Mouse (Mus musculus) layer of hippocampus, postnatal 10 days (tissue): ENCODE data around the gene Pxylp1. TPM values are rescaled to one million over a fixed set of nuclear protein-coding genes. Genes with fewer than 3 reads are reported as not detected.
"Not testable (repeated sequence)": the region's sequence is repeated elsewhere in the genome, so short reads cannot be mapped to it uniquely, and the experiment has no call there.

Experiments used
- DNase-seq, 2 experiments: peaks; one replicate each; pipeline ENCODE4 v3.0.0; 2021; ENCODE audit warnings: low spot score in 2 of 2
- long read RNA-seq: library from polyadenylated mRNA; stranded (forward); transcript quantifications from one replicate; pipeline ENCODE4 v2.0.0, GENCODE M21; 2023
- total RNA-seq, 2 experiments: library from RNA; stranded (reverse); gene quantifications; 2 replicates each; pipeline ENCODE4 v1.2.3; 2021

The Pxylp1 gene
- 10 to 100 TPM; 16.6 to 18.9 TPM for total RNA-seq
- long read RNA-seq, transcript Pxylp1-201 (6 exons, 2,908 nt): major isoform, 14 of 17 reads
- long read RNA-seq, partial matches to known transcripts: 0 of 17 reads
- long read RNA-seq, other reads (novel, unspliced or antisense): 3 of 17 reads

DNA sequence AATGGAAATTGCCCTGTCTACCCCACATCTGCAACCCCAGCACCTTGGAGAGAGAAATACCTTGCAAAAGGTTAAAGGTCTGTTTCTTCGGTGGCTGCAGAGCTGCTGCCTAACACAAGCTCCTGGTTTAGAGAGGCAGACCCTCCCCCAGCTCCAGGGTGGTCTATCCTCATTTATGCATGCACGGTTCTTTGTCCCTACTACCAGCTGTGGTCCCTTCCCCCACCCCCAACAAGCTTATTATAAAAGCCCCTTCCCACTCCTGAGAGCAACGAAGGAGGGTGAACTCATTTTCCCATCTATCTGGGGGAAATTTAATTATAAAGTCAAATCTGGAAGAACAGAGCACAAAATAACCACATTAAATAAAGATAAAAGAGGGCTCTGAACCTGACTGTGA, at the start of gene Pxylp1:
TSS of gene Pxylp1 (minus strand) at position 124 of the 400 bp plus-strand sequence.
- no peak for DNase-seq

DNA sequence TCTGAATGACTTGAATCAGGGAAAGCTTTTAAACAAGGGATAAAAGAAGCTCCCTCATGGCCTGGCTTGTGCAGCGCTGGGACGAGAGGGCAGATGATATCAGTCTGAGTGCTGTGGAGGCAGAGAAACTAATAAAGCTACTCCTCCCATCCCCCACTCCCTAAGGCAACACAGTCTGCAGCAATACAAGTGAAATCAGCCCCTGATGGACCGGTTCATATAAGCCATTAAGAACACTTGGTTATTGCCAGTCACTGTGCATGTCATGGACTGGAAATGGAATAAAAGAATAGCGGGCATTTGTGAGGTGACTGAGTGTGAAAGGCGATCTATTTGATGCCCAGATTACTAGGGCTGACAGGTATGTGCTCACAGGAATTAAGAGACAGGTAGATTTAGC, 46.4 kb upstream of the Pxylp1 start:
- no peak for DNase-seq

DNA sequence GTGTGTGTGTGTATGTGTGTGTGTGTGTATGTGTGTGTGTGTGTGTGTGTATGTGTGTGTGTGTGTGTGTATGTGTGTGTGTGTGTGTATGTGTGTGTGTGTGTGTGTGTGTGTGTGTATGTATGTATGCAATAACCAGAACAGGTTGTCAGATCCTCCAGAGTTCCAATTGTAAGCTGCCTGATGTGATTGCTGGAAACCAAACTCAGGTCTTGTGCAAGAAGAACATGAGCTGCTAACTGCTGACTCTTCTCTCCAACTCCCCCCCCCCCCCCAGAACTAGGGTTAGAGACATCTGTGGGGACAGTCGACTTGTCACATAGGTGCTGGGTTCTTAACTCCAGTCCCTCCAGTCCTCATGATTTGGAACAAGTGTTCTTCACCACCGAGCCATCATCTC, 44.0 kb upstream of the Pxylp1 start:
- not testable (repeated sequence) for DNase-seq

DNA sequence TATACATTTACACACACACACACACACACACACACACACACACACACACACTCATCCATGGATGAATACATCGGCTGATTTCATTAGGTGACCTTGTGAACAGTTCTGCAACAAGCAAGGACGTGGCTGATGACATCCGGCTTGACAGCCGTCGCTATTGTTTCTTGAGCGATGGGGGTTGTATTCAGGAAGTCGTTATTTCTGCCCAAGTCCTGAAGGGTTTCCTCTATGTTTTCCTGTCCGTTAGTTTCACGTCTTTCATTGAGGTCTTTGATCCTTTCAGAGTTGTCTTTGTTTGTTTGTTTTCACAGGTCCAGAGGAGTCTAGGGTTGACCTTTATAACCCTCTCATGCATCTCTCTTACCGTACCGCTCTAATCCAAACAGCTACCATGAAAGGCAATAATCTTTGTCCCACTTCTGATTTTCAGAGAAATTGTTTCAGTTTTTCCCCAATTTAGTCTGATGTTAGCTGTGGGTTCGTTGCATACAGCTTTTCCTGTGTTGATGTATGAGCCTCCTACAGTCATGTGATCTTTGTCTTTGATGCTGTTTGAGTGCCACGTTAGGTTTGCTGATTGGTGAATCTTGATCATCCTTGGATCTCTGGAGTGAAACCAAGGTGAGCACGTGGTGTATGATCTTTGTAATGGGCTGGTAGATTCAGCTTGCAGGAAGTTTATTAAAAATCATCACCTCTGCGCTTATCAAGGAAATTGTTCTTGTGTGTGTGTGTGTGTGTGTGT, 43.3 kb upstream of the Pxylp1 start:
- no peak for DNase-seq

DNA sequence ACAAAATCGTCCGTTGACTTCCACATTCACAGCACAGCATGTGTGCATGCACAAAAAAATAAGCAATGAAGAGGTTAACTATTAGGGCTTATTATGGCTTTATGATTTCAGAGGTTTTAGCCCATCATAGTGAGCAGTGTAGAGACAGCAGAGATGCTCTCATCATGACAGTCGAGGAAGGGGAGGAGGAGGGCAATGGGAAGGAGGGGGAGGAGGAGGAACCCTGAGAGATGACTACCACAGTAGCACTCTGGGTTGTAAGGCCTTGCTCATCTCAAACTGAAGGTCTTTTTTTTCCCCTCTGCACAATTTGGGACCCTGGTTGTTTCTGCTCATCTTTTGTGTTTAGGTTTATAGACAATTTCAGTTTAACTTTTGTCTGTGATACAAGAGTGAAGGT, 42.3 kb upstream of the Pxylp1 start:
- no peak for DNase-seq

DNA sequence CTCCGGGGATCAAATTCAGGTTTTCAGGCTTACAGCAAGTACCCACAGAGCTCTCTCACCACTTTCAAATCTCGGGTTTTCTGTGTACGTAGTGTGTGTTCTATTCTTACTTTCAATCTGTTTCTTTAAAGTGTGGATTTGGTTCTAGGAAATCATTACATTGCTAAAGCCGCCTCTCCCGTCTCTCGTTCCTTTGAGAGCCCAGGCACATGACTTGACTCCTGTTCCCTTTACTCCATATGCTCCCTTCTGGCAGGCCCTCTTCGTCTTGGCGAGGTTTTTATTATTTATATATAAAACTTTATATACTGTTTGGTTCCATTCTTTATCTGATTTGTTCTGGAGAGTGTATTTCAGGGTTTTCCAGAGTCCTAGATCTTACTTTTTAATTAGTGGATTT, 40.3 kb upstream of the Pxylp1 start:
- DNase-seq: no peak

DNA sequence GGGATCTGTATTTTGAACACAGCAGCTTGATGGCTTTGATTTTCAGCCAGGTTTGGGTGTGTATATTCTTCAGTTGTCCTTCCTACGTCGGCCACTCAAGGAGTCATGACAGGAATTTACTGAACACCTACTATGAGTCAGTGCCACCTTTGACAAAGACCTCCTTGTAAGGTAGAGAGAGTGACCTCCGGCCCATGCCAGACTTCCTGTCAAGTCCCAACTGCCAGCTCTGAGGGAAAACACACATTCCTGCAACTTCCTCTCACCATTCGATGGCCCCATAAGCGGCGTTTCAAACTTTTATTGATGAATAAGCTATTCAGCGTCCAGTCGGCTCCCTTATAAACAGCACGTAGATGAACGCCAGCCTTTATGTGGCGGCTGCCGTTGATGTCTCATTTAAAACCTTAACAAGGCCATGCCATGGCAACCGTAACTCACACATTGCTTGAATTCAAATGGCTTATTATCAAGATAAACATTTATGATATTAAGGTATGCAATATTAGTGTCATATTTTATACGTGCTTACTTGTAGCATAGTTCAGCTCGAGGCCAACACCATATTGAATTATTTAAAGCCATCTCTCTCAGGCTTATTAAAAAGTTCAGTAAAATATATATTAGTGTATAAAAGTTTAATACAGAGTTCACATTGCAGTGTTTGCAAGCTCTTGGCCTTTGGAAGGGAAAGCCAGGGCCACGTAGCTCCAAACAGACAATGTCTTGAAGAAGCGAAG, 31.3 kb upstream of the Pxylp1 start:
- no peak for DNase-seq

DNA sequence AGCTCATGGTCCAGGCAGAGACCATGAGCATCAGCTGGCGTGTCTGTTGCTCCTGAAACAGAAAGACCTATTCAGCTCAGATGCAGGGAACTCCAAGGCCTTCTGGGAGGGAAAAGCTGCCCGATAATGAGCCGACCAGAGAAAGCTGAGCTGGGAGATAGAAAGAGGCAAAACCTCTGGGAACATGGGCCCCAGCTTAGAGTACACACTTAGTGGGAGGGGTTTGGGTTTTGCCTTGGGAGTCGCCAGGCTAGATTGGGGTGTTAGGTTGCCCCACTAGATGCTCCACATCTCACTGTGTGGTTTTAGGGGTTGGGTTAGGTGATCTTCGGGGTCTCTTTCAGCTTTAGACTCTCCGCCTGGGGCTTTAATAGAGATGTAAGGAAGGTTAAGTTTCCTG, 30.6 kb upstream of the Pxylp1 start:
- no peak for DNase-seq

DNA sequence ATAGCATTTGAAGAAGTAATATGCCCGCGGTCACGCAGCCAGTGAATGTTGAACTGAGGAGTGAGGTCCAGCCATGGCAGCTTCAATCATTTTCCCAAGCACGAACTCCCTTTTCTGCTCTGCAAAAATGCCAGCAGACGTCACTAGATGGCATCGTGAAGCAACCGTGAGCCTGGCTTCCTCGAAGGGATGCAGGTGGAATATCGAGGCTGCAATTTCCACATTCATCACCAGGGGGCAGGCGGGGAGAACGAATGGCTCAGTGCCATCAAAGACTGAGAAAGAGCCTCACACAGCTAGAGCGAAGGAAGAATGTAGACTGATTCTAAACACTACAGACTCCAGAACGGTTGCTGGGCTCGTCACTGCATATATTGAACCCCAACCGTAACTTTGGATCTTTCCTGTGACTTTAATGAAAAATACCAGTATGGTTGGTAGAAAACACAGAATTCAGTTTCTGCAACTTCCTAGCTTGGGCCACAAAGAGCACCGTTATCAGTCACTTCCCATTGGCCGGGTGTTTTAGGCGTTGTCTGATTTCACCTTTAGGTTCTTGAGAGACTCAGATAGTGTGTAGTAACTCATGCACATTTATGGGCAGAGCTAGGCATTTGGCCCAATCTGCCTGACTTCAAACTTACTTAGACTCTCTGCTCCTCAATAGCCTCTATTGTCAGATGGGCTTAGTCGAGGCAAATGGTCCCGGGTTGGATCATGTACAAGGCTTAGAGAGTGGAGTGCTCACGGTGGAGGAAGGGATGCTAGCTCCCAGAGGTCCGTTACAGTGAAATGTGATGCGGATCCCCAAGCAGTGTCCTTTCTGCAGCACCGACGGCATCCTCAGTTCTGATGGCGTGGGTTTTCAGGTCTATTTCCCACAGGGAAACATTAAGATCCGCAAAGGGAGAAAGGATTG, 24.4 kb upstream of the Pxylp1 start:
- DNase-seq: peak; percentile 99

DNA sequence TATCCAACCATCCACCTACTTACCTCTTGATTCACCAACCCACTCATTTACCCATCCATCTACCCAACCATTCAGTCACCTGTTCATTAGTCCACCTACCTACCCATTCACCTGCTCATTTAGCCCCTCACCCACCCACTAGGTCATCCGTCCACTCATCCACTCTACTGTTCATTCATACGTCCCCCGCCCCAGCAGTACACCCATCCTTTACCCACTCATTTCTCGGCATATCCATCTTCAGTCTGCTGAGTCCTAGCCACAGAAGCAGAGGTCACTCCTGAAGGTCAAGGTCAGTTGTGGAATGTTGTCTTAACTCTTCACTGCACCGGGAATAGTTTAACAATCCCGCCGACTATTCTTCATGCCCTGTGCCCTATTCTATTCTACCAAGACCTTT, 23.6 kb upstream of the Pxylp1 start:
- no peak for DNase-seq

DNA sequence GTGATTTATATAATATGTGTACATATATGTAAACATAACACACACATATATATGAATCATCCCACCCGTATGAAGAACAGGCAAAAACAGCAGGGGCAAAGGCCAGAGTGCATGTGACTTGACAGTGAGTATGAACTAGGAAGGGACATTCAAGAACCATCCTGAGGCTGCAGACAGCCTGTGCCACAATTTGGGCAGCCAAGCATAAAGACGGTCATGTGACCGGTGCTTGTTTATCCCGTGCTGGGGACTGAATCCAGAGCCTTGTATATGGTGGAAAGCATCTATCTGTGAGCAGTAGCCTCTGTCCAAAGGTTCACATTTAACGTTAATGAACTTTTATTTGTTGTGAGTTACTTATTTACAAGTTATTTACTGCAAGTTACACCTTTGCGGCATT, 22.4 kb upstream of the Pxylp1 start:
- no peak for DNase-seq

DNA sequence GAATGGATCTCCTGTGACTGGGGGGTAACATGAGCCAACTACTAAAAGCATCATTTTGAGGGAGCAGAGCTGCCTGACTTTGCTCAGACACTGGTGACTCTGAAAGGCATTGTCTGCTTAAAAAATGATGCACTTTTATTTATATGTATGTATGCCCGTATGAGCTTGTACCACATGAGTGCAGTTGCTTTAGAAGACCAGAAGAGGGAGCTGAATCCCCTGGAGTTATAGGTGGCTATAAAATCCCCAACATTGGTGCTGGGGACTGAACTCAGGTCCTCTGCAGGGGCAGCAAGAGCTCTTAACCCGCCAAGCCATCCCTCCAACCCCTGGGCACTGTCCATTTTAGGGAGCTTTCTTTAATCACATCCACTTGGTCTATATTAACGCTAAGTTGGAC, 21.5 kb upstream of the Pxylp1 start:
- no peak for DNase-seq

DNA sequence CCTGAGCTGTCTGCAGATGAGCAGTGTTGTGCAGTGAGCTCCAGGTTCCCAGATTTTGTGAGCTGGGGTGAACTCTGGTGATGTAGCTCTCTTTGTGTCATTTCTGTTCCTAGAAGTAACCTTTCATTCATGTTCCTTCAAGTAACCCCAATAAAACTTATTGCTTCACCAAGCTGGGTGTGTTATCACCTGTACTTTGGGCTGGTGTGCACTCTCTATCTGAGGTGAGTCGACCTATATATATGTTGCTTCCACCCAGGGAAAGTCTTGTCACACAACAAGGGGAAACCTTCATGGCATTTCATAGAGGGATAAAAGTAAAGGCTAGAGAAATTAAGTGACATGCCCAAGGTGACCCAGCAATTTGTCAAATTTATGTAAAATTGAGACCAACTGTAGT, 17.0 kb upstream of the Pxylp1 start:
- DNase-seq: no peak

DNA sequence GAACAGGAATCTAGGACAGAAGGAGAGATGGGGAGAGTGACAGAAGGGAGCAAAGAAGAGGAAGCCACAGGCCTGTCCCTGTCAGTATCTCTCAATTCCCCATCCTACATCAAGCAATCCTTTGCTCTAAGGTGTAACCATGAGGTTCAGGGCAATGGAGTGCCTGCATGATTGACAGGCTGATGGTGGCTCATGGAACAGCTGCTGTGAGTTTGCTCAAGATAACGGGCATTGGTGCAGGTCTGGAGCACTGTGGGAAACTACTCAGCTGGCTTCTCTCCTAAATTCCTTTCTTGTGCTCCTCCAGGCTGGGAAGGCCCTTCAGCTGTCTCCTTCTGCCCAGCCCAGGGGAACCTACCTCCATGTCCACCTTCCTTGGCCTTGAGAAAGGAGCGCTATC, 16.3 kb upstream of the Pxylp1 start:
- DNase-seq: no peak

DNA sequence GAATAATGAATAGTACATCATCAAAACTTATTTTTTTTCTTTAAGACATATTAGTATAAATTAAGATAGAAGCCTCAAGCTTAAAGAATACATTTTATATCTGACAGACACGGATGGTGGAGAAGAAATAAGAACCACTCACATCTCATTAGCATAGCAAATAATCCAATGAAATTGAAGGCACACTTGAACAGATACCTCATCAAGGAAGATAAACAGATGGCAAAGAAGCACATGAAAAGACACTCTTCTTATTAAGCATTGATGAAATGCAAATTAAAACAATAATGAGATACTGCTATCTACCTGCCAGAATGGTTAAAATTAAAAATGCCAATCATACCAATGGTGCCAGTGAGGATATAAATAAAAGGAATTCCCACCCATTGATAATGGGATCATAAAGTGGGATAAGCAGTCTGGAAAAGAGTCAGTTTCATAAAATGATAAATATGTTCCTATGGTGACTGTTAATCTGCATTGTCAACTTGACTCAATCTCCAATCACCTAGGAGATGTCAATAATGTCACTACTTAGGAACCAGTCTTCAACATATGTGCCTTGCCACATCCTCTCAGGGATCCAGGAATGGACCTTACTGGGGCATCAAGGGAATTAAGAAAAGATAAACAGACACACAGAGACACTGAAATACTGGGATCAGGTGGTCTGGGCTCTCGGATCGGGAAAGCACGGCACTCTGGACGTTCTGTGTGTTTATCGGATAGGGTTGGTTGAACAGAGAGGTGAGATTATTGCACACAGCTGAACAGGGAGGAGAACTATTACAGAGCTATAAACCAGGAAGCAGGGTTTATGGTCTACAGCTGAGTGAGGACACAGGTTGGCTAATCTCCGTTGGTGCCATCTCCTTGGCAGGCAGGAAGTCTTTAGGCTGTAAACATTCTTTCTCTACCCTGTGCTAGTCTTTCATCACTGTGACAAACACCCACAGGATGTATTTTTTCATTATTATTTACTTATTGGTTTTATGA, 12.2 kb upstream of the Pxylp1 start:
- no peak for DNase-seq

DNA sequence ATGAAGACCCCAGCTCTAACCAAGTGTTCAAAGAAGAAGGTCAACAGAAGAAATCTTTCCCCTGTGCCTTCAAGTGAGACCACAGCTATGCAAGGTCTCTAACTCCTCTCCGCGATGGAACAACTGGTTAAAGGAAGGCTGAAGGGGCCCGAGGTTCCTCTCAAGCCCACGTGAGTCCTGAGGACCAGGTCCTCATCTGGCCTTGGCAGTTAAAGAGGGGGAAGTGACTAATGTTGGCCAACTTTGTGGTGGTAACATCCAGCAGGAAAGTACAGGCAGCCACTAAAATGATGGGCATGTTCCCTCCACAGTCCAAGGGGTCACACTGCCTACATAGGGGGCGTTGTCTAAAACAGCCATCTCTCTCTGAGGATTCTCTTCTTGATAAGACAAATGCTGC, 7.2 kb upstream of the Pxylp1 start:
- DNase-seq: no peak

DNA sequence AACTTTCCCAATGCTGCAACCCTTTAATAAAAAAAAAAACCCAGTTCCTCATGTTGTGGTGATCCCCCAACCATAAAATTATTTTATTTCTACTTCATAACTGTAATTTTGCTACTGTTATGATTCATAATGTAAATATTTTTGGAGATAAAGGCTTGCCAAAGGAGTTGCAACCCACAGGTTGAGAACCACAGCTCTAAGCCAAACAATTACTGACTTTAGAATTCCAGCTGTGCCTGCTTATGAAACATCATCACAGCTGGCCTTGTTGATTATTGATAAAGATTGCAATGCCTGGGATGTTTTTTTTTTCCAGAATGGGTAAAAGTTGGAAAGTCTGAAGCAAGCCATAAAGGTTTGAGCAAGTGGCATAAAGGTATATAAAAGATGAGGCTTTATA, 6.5 kb upstream of the Pxylp1 start:
- no peak for DNase-seq

DNA sequence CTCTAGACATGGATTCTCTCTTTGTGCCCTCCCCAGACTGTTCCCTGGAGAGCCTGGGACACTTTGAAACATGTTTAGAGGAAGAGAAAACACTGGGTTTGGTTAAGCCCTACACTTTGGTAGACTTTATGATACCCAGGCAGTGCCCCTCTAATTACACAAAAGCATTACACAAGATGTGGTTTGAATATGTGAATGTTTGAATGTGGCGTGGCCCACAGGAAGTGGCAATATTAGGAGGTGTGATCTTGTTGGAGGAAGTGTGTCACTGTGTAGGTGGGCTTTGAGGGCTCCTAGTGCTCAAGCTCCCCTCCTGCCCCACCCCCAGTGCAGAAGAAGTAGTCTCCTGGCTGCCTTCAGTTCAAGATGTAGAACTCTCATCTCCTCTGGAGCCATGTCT, 4.2 kb upstream of the Pxylp1 start:
- no peak for DNase-seq

DNA sequence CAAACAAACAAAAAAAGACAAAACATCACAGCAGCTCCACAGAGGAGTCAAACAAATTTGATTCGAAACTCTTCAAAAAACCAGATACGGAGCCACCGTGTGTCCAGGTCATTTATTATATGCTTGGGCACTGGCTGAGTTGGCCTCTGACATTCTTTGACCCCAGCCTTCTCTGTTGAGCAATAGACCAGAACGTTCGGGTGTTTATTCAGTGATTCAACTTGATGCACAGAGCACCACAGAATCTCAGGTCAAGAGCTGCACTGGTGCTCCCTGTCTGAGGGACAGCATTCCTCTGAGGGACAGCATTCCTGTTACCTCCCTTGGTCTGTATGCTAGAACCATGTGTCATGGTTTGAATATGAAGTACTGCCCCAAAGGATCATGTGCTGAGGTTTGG, 1.1 kb upstream of the Pxylp1 start:
- no peak for DNase-seq
